Mouse (Mus musculus) megakaryocyte, embryonic 14.5 days (primary cell): ENCODE measurements around the gene Abat. TPM values are rescaled to one million over a fixed set of nuclear protein-coding genes. Genes with fewer than 3 reads are reported as not detected.
"Not testable (repeated sequence)": the region's sequence is repeated elsewhere in the genome, so short reads cannot be mapped to it uniquely, and the experiment has no call there.

Source experiments
- H3K27me3 ChIP-seq: replicated peaks from 2 replicates; pipeline ENCODE3; 2012; ENCODE audit warnings: inconsistent platforms
- H3K36me3 ChIP-seq: replicated peaks from 2 replicates; pipeline ENCODE3; 2012; ENCODE audit warnings: low read length, inconsistent platforms, mixed read lengths
- H3K4me1 ChIP-seq: 2 replicates; pipeline ENCODE4 v1.6.1; 2012; ENCODE audit warnings: inconsistent platforms
- H3K4me3 ChIP-seq: replicated peaks from 2 replicates; pipeline ENCODE3; 2012; ENCODE audit warnings: moderate library complexity, mild to moderate bottlenecking, inconsistent platforms
- H3K9me3 ChIP-seq: 2 replicates; pipeline ENCODE4 v1.6.1; 2012; ENCODE audit warnings: inconsistent platforms
- FLI1 ChIP-seq: IDR thresholded peaks from 2 replicates; pipeline ENCODE4 v1.6.1; 2012; ENCODE audit warnings: low read length, inconsistent platforms, mixed read lengths
- GATA1 ChIP-seq: IDR thresholded peaks from 3 replicates; pipeline ENCODE4 v1.6.1; 2012; ENCODE audit warnings: mixed read lengths, low read length, inconsistent platforms, borderline replicate concordance
- polyA plus RNA-seq: library from polyadenylated mRNA; stranded (reverse); fragments of >175 nt; gene quantifications from 2 replicates; pipeline ENCODE4 v1.2.3, GENCODE M21; 2012; ENCODE audit warnings: low replicate concordance; ENCODE audit not compliant: insufficient read depth

Abat gene
- polyA plus RNA-seq, 1 experiment: 0.07 TPM

DNA sequence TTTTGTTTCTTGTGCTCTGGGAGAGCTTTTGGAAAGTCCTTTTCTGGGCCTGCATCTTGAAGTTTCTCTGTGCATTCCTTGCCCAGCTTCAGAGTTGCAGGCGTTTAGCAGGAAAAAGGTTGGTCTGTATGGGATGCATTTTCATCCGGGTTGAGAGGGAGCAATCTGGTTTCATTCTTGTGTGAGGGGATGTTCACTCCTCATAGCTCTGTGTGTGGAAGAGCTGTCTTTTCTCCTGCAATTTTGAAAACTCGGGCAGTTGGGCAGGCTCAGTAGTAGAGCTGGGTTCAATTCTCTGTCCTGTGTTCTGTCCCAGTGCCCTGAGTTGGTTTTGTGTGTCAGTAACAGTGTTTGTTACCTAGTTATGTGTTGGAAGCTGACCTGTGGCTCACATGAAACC is 41.1 kb downstream of the Abat start:
- H3K4me3 ChIP-seq: no peak overlapping the region
- peaks cover 10% of the 10 kb centered on the region for H3K9me3 ChIP-seq
- no peaks in the 10 kb centered on the region for H3K36me3 ChIP-seq
- H3K4me1 ChIP-seq: no peaks in the 10 kb centered on the region
- H3K27me3 ChIP-seq: peaks cover 3% of the 10 kb centered on the region
- no peak for TF ChIP-seq FLI1
- no peak for TF ChIP-seq GATA1

DNA sequence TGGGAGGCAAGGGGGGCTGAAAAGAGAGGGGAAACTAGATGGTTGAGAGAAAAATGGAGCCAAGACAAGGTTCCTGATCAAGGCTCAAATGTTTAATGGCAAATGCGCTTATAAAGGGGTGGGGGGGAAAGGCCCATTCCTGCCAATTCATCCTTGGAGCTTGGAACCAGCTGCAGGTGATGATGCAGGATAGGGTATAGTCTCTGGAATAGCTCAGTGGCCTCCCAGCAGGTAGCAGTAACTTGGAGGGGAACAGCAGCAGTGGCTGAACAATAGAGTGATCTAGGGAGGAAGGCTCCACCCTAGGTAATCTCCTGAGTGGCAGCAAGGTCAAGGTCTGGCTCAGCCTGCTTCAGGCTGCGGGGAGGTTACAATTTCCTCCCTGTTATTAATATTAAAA is 41.5 kb downstream of the Abat start:
- H3K36me3 ChIP-seq, H3K4me1 ChIP-seq, H3K4me3 ChIP-seq, H3K9me3 ChIP-seq, H3K27me3 ChIP-seq: not testable (repeated sequence)

GRCm38 (mm10) chr16:8555371-8555770 is 42.1 kb downstream of the Abat start:
- H3K9me3 ChIP-seq: peaks cover 14% of the 10 kb centered on the region
- not testable (repeated sequence) for H3K4me3 ChIP-seq, H3K27me3 ChIP-seq, H3K4me1 ChIP-seq, H3K36me3 ChIP-seq

- Histone ChIP-seq H3K36me3 (no peaks in the 10 kb centered on the region), H3K4me3 (no peak overlapping the region), H3K27me3 (peaks cover 7% of the 10 kb centered on the region), H3K4me1 (no peaks in the 10 kb centered on the region), H3K9me3 (peaks cover 14% of the 10 kb centered on the region)
- no peak for TF ChIP-seq FLI1
- no peak for TF ChIP-seq GATA1
Measured at GRCm38 (mm10) chr16:8560079-8560478, 46.9 kb downstream of the Abat start.

DNA sequence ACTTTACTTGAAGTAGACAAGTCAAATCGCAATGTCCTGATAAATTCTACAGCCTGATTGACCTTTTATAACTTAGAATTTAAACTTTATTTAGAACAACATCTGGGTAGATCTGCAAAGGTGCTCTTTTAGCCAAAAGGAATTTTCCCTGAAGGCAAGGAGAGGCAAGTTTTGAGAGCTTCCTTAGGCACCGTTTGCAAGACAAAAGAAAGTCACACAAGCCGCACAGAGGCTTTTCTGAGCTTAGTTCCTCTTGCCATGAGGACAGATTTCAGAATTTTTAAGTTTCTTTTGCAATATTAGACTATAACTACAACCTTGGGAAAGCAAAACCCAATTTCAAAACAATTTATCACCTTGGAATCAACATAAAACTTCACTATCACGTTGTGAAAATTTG is 47.9 kb downstream of the Abat start:
- H3K27me3 ChIP-seq, H3K36me3 ChIP-seq, H3K4me1 ChIP-seq, H3K4me3 ChIP-seq: not testable (repeated sequence)
- peaks cover 11% of the 10 kb centered on the region for H3K9me3 ChIP-seq

DNA sequence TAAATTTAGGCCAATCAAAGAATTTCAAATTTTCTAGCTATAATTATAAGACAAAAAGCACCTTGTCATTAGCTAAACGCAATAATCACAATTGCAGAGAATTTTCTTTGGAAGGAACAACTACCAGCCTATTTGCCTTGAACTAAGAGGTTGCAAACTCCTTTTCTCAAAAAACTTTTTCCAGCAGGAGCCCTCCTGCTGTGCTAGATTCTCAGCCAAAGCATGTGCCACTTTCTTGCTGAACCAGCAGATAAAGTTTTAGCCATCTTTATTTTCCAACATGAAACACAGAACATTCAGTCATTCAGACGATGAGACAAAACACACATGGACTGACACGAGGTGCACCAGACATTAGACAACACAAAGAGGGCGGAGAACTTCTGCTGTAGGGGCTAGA is 48.6 kb downstream of the Abat start:
- not testable (repeated sequence) for H3K4me3 ChIP-seq, H3K4me1 ChIP-seq, H3K27me3 ChIP-seq

GRCm38 (mm10) chr16:8562827-8563226 is 49.6 kb downstream of the Abat start:
- H3K27me3 ChIP-seq, H3K4me3 ChIP-seq, H3K36me3 ChIP-seq, H3K4me1 ChIP-seq: not testable (repeated sequence)
- peaks cover 11% of the 10 kb centered on the region for H3K9me3 ChIP-seq

More for the DNA sequence above, 48.6 kb downstream of the Abat start:
- not testable (repeated sequence) for H3K36me3 ChIP-seq
- H3K9me3 ChIP-seq: peaks cover 11% of the 10 kb centered on the region

- H3K4me3 ChIP-seq: no peak overlapping the region
- H3K4me1 ChIP-seq: no peaks in the 10 kb centered on the region
- no peak for TF ChIP-seq FLI1
- TF ChIP-seq GATA1: no peak
- peaks cover 4% of the 10 kb centered on the region for H3K9me3 ChIP-seq
- H3K27me3 ChIP-seq: peaks cover 11% of the 10 kb centered on the region
- H3K36me3 ChIP-seq: no peaks in the 10 kb centered on the region
Measured at GRCm38 (mm10) chr16:8564836-8565235, 51.6 kb downstream of the Abat start.

DNA sequence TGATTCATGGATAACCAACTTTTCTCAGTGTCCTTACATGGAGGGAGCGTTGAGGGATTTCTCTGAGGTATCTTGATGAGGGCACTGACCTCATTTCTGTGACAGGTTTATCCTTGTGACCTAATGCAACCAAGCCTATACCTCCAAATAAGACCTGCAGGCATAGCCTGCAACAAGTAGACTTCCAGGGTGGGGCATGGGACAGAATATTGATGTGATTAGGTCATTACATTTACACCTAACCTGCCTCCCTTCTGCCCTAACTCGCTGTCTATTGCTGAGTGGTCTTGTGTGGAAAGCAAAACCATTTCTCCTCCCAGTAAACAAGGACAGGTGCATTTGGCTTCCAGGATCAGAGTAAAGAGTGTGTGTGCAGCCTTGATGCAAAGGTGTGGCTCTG is 52.3 kb downstream of the Abat start:
- H3K36me3 ChIP-seq: no peaks in the 10 kb centered on the region
- H3K27me3 ChIP-seq: peaks cover 11% of the 10 kb centered on the region
- no peaks in the 10 kb centered on the region for H3K4me1 ChIP-seq
- no peak for TF ChIP-seq FLI1
- no peak for TF ChIP-seq GATA1
- H3K4me3 ChIP-seq: no peak overlapping the region
- no peaks in the 10 kb centered on the region for H3K9me3 ChIP-seq

GRCm38 (mm10) chr16:8566115-8566711 is 53.0 kb downstream of the Abat start:
- TF ChIP-seq GATA1 (no peak), FLI1 (no peak)
- peaks cover 11% of the 10 kb centered on the region for H3K27me3 ChIP-seq
- no peaks in the 10 kb centered on the region for H3K36me3 ChIP-seq
- H3K9me3 ChIP-seq: no peaks in the 10 kb centered on the region
- no peaks in the 10 kb centered on the region for H3K4me1 ChIP-seq
- no peak overlapping the region for H3K4me3 ChIP-seq

DNA sequence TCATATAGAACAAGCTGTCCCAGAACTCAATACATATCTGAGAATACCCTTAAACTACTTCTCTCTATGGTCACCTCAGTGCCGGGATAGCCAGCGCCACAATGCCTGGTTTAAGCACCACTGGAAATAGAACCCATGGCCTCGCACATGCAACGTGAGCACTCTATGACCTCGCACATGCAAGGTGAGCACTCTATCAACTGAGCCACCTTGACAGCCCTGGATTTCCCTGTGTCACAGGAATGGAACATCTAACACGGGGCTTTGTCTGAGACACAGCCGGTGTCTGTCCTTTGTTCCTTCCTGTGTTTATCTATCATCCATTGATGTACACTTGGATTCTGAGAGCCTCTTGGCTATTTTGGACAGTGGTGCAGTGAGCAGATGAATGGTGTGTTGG is 55.7 kb downstream of the Abat start:
- H3K27me3 ChIP-seq: peaks cover 12% of the 10 kb centered on the region

More for the DNA sequence above, 55.7 kb downstream of the Abat start:
- H3K4me3 ChIP-seq: no peak overlapping the region
- H3K36me3 ChIP-seq: no peaks in the 10 kb centered on the region
- no peaks in the 10 kb centered on the region for H3K4me1 ChIP-seq
- TF ChIP-seq FLI1 (no peak), GATA1 (no peak)
- no peaks in the 10 kb centered on the region; the same call in 1 of the 2 replicates for H3K9me3 ChIP-seq
